Mouse (Mus musculus) urinary bladder, adult 2 months (tissue): Measurements from ENCODE around the gene Vmn1r112. TPM values are rescaled to one million over a fixed set of nuclear protein-coding genes. Genes with fewer than 3 reads are reported as not detected.
"Not testable (repeated sequence)": the region's sequence is repeated elsewhere in the genome, so short reads cannot be mapped to it uniquely, and the experiment has no call there.

Source experiments
- DNase-seq: peaks from one replicate; pipeline ENCODE4 v3.0.0; 2022; ENCODE audit warnings: low spot score
- polyA plus RNA-seq: library from polyadenylated mRNA; depleted of rRNA; stranded (reverse); fragments of >200 nt; gene quantifications from 2 replicates; pipeline ENCODE4 v1.2.3, GENCODE M21; 2012; rRNA removed

Vmn1r112 gene
- not detected in 2 replicates for polyA plus RNA-seq

DNA sequence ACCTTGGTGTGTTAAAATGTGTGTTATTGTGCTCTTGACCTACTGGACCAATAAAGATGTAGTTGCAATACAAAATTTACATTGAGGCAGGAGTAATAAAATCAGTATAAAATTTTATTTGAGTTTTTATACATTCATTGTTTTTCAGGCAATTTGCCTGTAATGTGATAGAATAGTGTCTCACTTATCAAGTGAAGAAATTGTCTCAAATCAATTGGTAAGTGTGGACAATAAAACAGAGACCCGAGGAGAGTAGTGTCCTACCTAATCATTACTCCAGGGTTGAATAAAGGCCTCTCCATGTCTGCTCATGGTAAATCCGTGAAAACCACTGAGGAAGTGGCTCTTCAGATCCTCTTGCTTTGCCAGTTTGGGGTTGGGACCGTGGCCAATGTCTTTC, at the start of gene Vmn1r112:
TSS of gene Vmn1r112 (plus strand) at position 301 of the 400 bp plus-strand sequence.
- not testable (repeated sequence) for DNase-seq

- DNase-seq = not testable (repeated sequence)
These were observed 40.5 kb upstream of the Vmn1r112 start, which contains the start of gene Gm10668 for GRCm38 (mm10) chr7:20730524-20730923. Gene Gm10668 (minus strand): TSS chr7:20730624.

DNA sequence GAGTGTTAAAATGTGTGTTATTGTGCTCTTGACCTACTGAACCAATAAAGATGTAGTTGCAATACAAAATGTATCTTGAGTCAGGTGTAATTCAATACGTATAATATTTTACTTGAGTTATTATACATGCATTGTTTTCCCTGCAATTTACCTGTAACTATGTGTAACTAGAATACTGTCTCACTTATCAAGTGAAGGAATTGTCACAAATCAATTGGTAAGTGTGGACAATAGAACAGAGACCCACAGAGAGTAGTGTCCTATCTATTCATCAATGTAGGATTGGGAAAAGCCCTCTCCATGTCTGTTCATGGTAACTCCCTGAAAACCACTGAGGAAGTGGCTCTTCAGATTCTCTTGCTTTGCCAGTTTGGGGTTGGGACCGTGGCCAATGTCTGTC, 16.0 kb downstream of the Vmn1r112 start, which contains the start of gene Vmn1r113:
TSS of gene Vmn1r113 (plus strand) at position 301 of the 400 bp plus-strand sequence.
- not testable (repeated sequence) for DNase-seq

GRCm38 (mm10) chr7:20812086-20812485, 41.1 kb downstream of the Vmn1r112 start, which contains the start of gene Vmn1r114:
Gene Vmn1r114 (minus strand): TSS chr7:20812186.
- not testable (repeated sequence) for DNase-seq

Other genes with a start within 250 kb of the Vmn1r112 start
- gene Vmn1r104, start 237.3 kb upstream of the Vmn1r112 start, polyA plus RNA-seq = not detected in 2 replicates
- gene Gm5726, start 225.4 kb upstream of the Vmn1r112 start, polyA plus RNA-seq = not detected in 2 replicates
- not detected in 2 replicates for gene Gm4141, start 194.9 kb upstream of the Vmn1r112 start, polyA plus RNA-seq
- not detected in 2 replicates for gene Gm4513, start 172.2 kb upstream of the Vmn1r112 start, polyA plus RNA-seq
- not detected in 2 replicates for gene Vmn1r107, start 102.3 kb upstream of the Vmn1r112 start, polyA plus RNA-seq
- not detected in 2 replicates for gene Vmn1r111, start 68.0 kb upstream of the Vmn1r112 start, polyA plus RNA-seq
- gene Gm10668, start 40.6 kb upstream of the Vmn1r112 start, polyA plus RNA-seq = not detected in 2 replicates
- not detected in 2 replicates for gene Vmn1r113, start 16.1 kb downstream of the Vmn1r112 start, polyA plus RNA-seq
- gene Vmn1r114, start 41.0 kb downstream of the Vmn1r112 start, polyA plus RNA-seq = not detected in 2 replicates
- not detected in 2 replicates for gene Vmn1r115, start 73.8 kb downstream of the Vmn1r112 start, polyA plus RNA-seq
- gene Vmn1r116, start 101.1 kb downstream of the Vmn1r112 start, polyA plus RNA-seq = not detected in 2 replicates
- gene Vmn1r117, start 112.9 kb downstream of the Vmn1r112 start, polyA plus RNA-seq = not detected in 2 replicates
- gene Vmn1r118, start 141.2 kb downstream of the Vmn1r112 start, polyA plus RNA-seq = not detected in 2 replicates
- gene Vmn1r119, start 241.3 kb downstream of the Vmn1r112 start, polyA plus RNA-seq = not detected in 2 replicates